ENCODE assay signal across 8 mouse cellular contexts in the genomic region with DNA sequence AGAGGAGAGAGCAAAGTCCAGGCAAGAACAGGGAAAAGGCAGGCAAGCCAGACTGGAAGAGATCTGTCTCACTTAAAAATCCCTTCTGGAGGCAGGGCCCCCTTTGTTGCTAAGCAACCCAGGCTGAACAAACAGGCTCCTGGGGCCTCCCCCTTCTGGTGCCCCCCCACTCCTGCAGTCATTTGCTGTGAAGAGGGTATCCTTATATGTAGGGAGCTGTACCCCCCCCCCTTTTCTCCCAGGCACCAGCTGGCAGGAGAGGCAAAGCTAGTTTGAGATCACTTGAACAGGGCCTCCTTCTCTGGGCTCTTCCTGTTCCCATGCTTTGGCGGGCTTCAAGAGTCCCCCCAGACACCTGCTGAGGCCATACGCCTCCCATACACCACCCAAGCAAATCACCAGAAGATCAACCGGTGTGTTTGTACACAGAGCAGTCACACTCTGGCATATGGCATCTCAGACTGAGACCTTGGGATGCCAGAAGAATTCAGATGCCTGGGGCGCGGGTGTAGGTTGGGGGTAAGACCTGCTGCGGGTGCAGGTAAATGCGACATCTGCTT.
DNase-seq lines count a peak whose midpoint lies in the region; ATAC-seq lines count a peak whose summit lies in the region.

No protein-coding gene starts in this region.

- 79% methylated on average over 7 of the region's 7 CpGs for WGBS in liver, embryonic 11.5 days
- whole genome bisulfite sequencing in hindbrain, embryonic 15.5 days: 16% methylated on average over 7 of the region's 7 CpGs

- no peak overlapping the region for H3K4me2 ChIP-seq in liver, embryonic 11.5 days
- H3K4me2 ChIP-seq in hindbrain, embryonic 15.5 days: peak overlapping the region; percentile 26

- peak; percentile 16 for DNase-seq in liver
- no peak for DNase-seq in liver, embryonic 11.5 days (ENCODE audit: low spot score)
- DNase-seq in embryo, embryonic 10.5 days (ENCODE audit: low spot score): peak; percentile 87
- peak; percentile 73 for DNase-seq in neural tube, embryonic 10.5 days (ENCODE audit: extremely low spot score, low spot score)
- DNase-seq in adrenal gland, postnatal 14 days: no peak
- DNase-seq in T-cell, adult 2 months (ENCODE audit: low spot score): no peak
- no peak for DNase-seq in urinary bladder, postnatal 4 days (ENCODE audit: low spot score in 2 of 2)

- no peak; the same call in 1 of the 2 replicates for ATAC-seq in liver, embryonic 11.5 days (replicated peaks; ENCODE audit: low FRiP score)
- peak; percentile 88 for ATAC-seq in hindbrain, embryonic 15.5 days (ENCODE audit: low FRiP score, low read depth)

- no peaks in the 10 kb centered on the region for H3K9me3 ChIP-seq in liver, embryonic 11.5 days (ENCODE audit: control insufficient read depth, low read length)
- H3K9me3 ChIP-seq in hindbrain, embryonic 15.5 days: no peaks in the 10 kb centered on the region

- no peaks in the 10 kb centered on the region for H3K27me3 ChIP-seq in liver, embryonic 11.5 days (replicated peaks; ENCODE audit: control insufficient read depth, insufficient read depth, low read length)
- no peaks in the 10 kb centered on the region for H3K27me3 ChIP-seq in hindbrain, embryonic 15.5 days

- no peak overlapping the region for H3K9ac ChIP-seq in liver, embryonic 11.5 days (ENCODE audit: low read depth, low read length)
- H3K9ac ChIP-seq in hindbrain, embryonic 15.5 days: peak overlapping the region; percentile 19; the same call in 1 of the 2 replicates

- no peak overlapping the region for H3K4me3 ChIP-seq in liver, embryonic 11.5 days (ENCODE audit: low read depth, low read length)
- no peak overlapping the region for H3K4me3 ChIP-seq in hindbrain, embryonic 15.5 days

- H3K4me1 ChIP-seq in liver, embryonic 11.5 days (replicated peaks; ENCODE audit: control insufficient read depth, insufficient read depth, low read length): peaks cover 6% of the 10 kb centered on the region; the same call in 1 of the 2 replicates
- H3K4me1 ChIP-seq in hindbrain, embryonic 15.5 days (replicated peaks): peaks cover 70% of the 10 kb centered on the region

- H3K36me3 ChIP-seq in liver, embryonic 11.5 days (ENCODE audit: control insufficient read depth, insufficient read depth, low read length): no peaks in the 10 kb centered on the region
- H3K36me3 ChIP-seq in hindbrain, embryonic 15.5 days: no peaks in the 10 kb centered on the region

- no peak overlapping the region for H3K27ac ChIP-seq in liver, embryonic 11.5 days (ENCODE audit: low read depth, low read length)
- H3K27ac ChIP-seq in hindbrain, embryonic 15.5 days (replicated peaks): peak overlapping the region; percentile 83

Comparison
In these comparisons a context has a peak if more than half of its experiments do, and no peak if none do; other contexts are left out.
1. DNase-seq: peak in liver (single experiment), embryo, embryonic 10.5 days (single experiment) and neural tube, embryonic 10.5 days (single experiment); none in liver, embryonic 11.5 days (single experiment), adrenal gland, postnatal 14 days (single experiment), T-cell, adult 2 months (single experiment) and urinary bladder, postnatal 4 days (0 of 2).